Mouse (Mus musculus) cortical plate, adult 2 months (tissue): ENCODE results near the gene Galns. TPM values are rescaled to one million over a fixed set of nuclear protein-coding genes. Genes with fewer than 3 reads are reported as not detected.
"Not testable (repeated sequence)": the region's sequence is repeated elsewhere in the genome, so short reads cannot be mapped to it uniquely, and the experiment has no call there.

Experiments
- H3K27ac ChIP-seq: fragments of 200-500 bp; 2 replicates; pipeline ENCODE4 v1.5.1; 2012; ENCODE audit warnings: low read length, control low read depth, inconsistent platforms; ENCODE audit not compliant: insufficient read depth
- H3K4me1 ChIP-seq: fragments of 200-500 bp; 2 replicates; pipeline ENCODE4 v1.6.1; 2011; ENCODE audit warnings: low read length; ENCODE audit not compliant: control insufficient read depth, insufficient read depth
- H3K4me3 ChIP-seq: fragments of 200-500 bp; 2 replicates; pipeline ENCODE4 v1.5.1; 2011; ENCODE audit warnings: mild to moderate bottlenecking, low read length, control low read depth; ENCODE audit not compliant: insufficient read depth
- CTCF ChIP-seq: fragments of 200-500 bp; IDR thresholded peaks from 2 replicates; pipeline ENCODE4 v1.5.1; 2011; ENCODE audit warnings: mild to moderate bottlenecking, control low read depth, low read length; ENCODE audit not compliant: insufficient read depth; ENCODE audit errors: extremely low read depth
- POLR2A ChIP-seq: fragments of 200-500 bp; IDR thresholded peaks from 2 replicates; pipeline ENCODE4 v1.6.1; 2011; ENCODE audit warnings: mild to moderate bottlenecking, low read length, control low read depth; ENCODE audit not compliant: insufficient read depth; ENCODE audit errors: extremely low read depth
- polyA plus RNA-seq: library from polyadenylated mRNA; depleted of rRNA; stranded (reverse); fragments of >200 nt; gene quantifications from 2 replicates; pipeline ENCODE4 v1.2.3, GENCODE M21; 2012

Gene Galns
- polyA plus RNA-seq, 1 experiment: 7.2 TPM

GRCm38 (mm10) chr8:122636803-122637175, 25.5 kb upstream of the Galns start:
- Histone ChIP-seq H3K4me3 (no peak overlapping the region), H3K4me1 (peaks cover 9% of the 10 kb centered on the region), H3K27ac (no peak overlapping the region)
- TF ChIP-seq POLR2A (no peak), CTCF (no peak)

GRCm38 (mm10) chr8:122635878-122636802, 24.9 kb upstream of the Galns start:
- Histone ChIP-seq H3K27ac (no peak overlapping the region), H3K4me1 (peaks cover 6% of the 10 kb centered on the region), H3K4me3 (no peak overlapping the region)
- TF ChIP-seq POLR2A: no peak
- no peak for TF ChIP-seq CTCF

- no peak for TF ChIP-seq CTCF
- no peak for TF ChIP-seq POLR2A
- H3K4me3 ChIP-seq: no peak overlapping the region
- no peak overlapping the region for H3K27ac ChIP-seq
- H3K4me1 ChIP-seq: 0 out of 2 replicates have a peak, but pooled peaks cover 3% of the 10 kb centered on the region
Measured at GRCm38 (mm10) chr8:122633205-122633604, 21.9 kb upstream of the Galns start.

- not testable (repeated sequence) for H3K4me3 ChIP-seq, H3K4me1 ChIP-seq, H3K27ac ChIP-seq
Measured at GRCm38 (mm10) chr8:122632134-122632533, 20.9 kb upstream of the Galns start.

- TF ChIP-seq POLR2A (no peak), CTCF (no peak)
- no peaks in the 10 kb centered on the region for H3K4me1 ChIP-seq
- H3K27ac ChIP-seq: no peak overlapping the region
- no peak overlapping the region for H3K4me3 ChIP-seq
Measured at GRCm38 (mm10) chr8:122630696-122631095, 19.4 kb upstream of the Galns start.

GRCm38 (mm10) chr8:122629388-122629787, 18.1 kb upstream of the Galns start:
- Histone ChIP-seq H3K4me1 (no peaks in the 10 kb centered on the region), H3K4me3 (no peak overlapping the region), H3K27ac (no peak overlapping the region)
- no peak for TF ChIP-seq CTCF
- TF ChIP-seq POLR2A: no peak

- no peak for TF ChIP-seq POLR2A
- TF ChIP-seq CTCF: no peak
- H3K27ac ChIP-seq: no peak overlapping the region
- H3K4me1 ChIP-seq: no peaks in the 10 kb centered on the region
- no peak overlapping the region for H3K4me3 ChIP-seq
Measured at GRCm38 (mm10) chr8:122626896-122627295, 15.6 kb upstream of the Galns start.

- Histone ChIP-seq H3K27ac (no peak overlapping the region), H3K4me1 (no peaks in the 10 kb centered on the region), H3K4me3 (no peak overlapping the region)
- TF ChIP-seq CTCF (no peak), POLR2A (no peak)
Measured at GRCm38 (mm10) chr8:122625811-122626210, 14.5 kb upstream of the Galns start.

- Histone ChIP-seq H3K27ac (no peak overlapping the region), H3K4me1 (no peaks in the 10 kb centered on the region), H3K4me3 (no peak overlapping the region)
- no peak for TF ChIP-seq POLR2A
- no peak for TF ChIP-seq CTCF
Measured at GRCm38 (mm10) chr8:122624653-122625052, 13.4 kb upstream of the Galns start.
